Mouse (Mus musculus) heart, adult 2 months (tissue): Measurements from ENCODE around the gene Mthfs.

Source experiments
- CTCF ChIP-seq: fragments of 200-600 bp; IDR thresholded peaks from 2 replicates; pipeline ENCODE4 v1.8.1; 2022; ENCODE audit warnings: antibody characterized with exemption, mild to moderate bottlenecking, moderate library complexity
- POLR2A ChIP-seq: fragments of 200-500 bp; IDR thresholded peaks from 2 replicates; pipeline ENCODE4 v1.6.1; 2011; ENCODE audit warnings: mild to moderate bottlenecking, low read depth, low read length, control low read depth; ENCODE audit not compliant: insufficient read depth

GRCm38 (mm10) chr9:89267093-89267492 is 56.6 kb downstream of the Mthfs start:
- TF ChIP-seq CTCF (no peak), POLR2A (no peak)
